Mouse (Mus musculus): ENCODE results near the gene Oas1g. TPM values are rescaled to one million over a fixed set of nuclear protein-coding genes. Genes with fewer than 3 reads are reported as not detected.
"Not testable (repeated sequence)": the region's sequence is repeated elsewhere in the genome, so short reads cannot be mapped to it uniquely, and the experiment has no call there.

Oas1g gene
- total RNA-seq, 2 experiments from 2014 or later, result not detected

DNA sequence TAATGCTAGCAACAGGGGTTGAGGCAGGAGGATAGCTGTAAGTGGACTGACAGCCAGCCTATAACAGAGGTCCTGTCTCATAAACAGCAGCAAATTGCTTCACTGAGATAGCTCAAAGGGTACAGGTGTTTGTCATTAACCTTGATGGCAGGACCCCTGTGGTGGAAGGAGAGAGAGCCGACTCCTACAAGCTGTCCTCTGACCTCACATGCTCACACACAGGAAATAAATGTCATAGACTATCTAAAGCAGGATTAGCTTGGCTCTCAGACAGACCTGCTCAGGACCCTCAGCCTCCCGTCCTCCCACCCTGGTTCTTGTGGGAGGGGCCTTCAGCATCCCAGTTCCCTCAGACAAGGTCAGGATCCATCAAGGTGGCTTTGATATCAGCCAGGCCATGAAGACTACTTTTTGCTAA is 4.8 kb upstream of the Oas1g start:
- intact Hi-C loops (cut with DNase I), result no loop called here
- DNase-seq (ENCODE audit: low spot score in 2 of 2), result no peak

- DNase-seq (ENCODE audit: low spot score in 2 of 2); intact Hi-C loops (cut with DNase I): not testable (repeated sequence)
Observed at GRCm38 (mm10) chr5:120891566-120892242, 4.3 kb upstream of the Oas1g start.

DNA sequence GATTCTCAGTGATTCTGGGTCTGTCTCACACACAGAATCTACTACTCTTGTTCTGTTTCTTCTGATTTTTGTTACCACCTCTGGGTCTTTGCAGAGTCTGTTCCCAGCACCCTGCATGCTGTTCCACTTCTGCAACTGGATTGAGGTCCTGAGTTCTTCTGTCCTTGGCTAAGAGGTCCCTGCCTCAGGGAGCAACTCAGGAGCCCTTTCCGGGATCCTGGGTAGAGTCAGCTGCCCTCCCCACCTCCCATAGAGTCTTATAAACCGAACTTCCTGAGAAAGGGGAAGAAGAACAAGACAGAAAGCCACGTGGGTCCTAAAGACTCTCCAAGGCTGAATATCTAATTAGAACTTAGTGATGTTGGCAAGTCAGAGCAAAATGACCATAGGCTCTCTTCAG is 3.6 kb upstream of the Oas1g start:
- no peak for DNase-seq (ENCODE audit: low spot score in 2 of 2)
- intact Hi-C loops (cut with DNase I), result no loop called here

DNA sequence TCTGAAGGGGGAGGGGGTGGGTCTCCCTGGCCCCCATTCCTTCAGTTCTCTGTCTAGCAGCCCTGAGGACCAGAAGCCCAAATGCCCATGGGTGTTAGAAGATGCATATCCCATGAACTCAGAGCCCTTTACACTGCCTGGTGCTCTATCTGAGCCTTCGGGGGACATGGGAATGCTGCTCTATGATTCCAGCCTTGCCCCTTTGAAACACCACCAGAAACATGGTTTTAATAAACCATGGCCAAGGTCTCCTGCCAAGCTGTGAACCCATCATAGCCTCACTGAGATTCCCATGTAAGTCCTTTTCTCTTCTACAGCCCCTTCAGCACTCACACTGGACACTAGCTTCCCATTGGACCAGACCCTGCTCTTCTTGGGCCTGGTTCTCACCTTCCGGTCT is 2.6 kb upstream of the Oas1g start:
- DNase-seq (ENCODE audit: low spot score in 2 of 2), result no peak
- intact Hi-C loops (cut with DNase I), result no loop called here

DNA sequence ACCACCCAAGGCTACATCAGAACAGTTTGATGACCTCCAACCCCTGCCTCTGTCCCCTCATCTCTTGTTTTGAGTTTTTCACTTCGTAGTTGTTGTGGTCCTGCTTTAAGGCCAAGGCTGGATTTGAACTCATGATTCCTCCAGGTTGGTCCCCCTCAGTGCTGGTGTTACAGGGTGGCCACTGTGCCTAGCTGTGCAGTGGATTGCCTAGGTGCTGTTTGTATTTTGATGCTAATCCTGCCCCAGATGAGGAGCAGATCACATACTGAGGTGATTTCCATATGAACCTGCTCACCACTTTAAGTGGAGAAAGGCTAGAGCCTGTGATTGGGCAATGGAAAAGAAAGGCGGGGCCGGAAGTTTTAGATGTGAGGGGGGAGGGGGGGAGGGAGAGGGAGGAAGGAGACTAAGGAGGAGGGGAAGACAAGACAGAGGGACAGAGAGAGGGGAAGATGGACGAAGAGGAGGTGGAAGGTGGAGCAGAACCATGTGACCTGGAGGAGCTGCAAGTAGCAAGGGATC is 942 bp upstream of the Oas1g start:
- intact Hi-C loops (cut with DNase I), result not testable (repeated sequence)

GRCm38 (mm10) chr5:120887831-120888230 is 418 bp upstream of the Oas1g start:
- intact Hi-C loops (cut with DNase I), result no loop called here
- no peak for DNase-seq (ENCODE audit: low spot score in 2 of 2)

More for the DNA sequence above, 942 bp upstream of the Oas1g start:
- not testable (repeated sequence) for DNase-seq (ENCODE audit: low spot score in 2 of 2)

GRCm38 (mm10) chr5:120881681-120882080 is 5.7 kb downstream of the Oas1g start:
- DNase-seq (ENCODE audit: low spot score in 2 of 2); intact Hi-C loops (cut with DNase I): not testable (repeated sequence)

GRCm38 (mm10) chr5:120878803-120879202 is 8.6 kb downstream of the Oas1g start:
- intact Hi-C loops (cut with DNase I); DNase-seq (ENCODE audit: low spot score in 2 of 2): not testable (repeated sequence)

GRCm38 (mm10) chr5:120877407-120877806 is 10.0 kb downstream of the Oas1g start:
- intact Hi-C loops (cut with DNase I); DNase-seq (ENCODE audit: low spot score in 2 of 2): not testable (repeated sequence)

GRCm38 (mm10) chr5:120876839-120877238 is 10.6 kb downstream of the Oas1g start:
- DNase-seq (ENCODE audit: low spot score in 2 of 2); intact Hi-C loops (cut with DNase I): not testable (repeated sequence)

DNA sequence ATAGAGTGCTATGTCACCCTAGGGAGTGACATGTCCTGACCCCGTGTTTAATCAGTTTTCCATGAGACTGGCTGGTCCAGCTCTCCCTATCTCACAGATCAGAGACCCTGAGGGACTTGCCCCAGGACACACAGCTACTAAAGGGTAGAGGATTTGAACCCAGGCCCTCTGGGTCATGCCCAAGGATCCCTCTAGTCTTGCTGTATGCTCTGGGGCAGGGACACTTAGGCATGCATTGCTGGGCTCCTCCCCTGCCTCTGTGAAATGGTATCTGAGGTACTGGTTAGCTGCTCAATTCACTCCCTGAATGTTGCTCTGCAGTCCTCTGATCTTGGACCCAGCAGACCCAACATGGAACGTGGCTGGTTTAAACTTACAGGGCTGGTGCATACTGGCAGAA is 15.9 kb downstream of the Oas1g start:
- no peak for DNase-seq (ENCODE audit: low spot score in 2 of 2)
- intact Hi-C loops (cut with DNase I), result no loop called here

DNA sequence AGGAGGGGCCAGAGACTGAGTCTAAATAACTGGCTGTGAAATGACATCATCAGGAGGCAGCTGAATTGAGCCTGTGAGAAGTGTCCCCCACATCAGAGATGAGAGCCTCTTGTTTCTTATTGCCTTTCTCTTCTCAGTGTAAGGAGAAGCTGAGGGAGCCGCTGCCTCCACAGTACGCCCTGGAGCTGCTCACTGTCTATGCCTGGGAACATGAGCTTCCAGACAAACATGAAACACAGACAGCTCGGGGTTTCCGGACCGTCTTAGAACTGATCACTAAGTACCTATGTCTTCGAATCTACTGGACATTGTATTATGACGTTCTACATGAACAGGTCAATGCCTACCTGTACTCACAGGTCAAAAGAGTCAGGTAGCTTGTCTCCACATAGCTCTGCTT is 16.6 kb downstream of the Oas1g start:
- peak; percentile 12 to 14 for DNase-seq (ENCODE audit: low spot score in 2 of 2)
- intact Hi-C loops (cut with DNase I), result no loop called here

DNA sequence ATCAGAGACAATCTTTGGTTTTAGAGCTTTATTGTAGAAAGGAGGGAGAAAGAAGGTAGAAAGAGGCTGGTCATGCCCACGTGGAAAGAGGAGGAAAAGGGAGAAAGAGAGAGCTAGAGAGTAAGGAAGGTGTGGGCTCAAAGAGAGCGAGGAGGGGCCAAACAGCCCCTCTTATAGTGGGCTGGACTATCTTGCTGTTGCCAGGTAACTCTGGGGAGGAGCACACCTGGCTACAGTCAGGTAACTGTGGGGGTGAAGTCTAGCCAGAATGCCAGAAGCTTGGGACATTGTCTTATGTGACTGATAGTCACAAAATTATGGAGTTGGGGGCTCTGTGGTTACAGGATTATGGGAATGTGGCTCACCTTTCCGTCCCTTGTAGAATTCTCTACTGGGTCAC is 17.3 kb downstream of the Oas1g start:
- intact Hi-C loops (cut with DNase I), result no loop called here
- no peak for DNase-seq (ENCODE audit: low spot score in 2 of 2)

- intact Hi-C loops (cut with DNase I), result no loop called here
- DNase-seq (ENCODE audit: low spot score in 2 of 2), result no peak
Observed at GRCm38 (mm10) chr5:120869436-120870015, 17.9 kb downstream of the Oas1g start.

DNA sequence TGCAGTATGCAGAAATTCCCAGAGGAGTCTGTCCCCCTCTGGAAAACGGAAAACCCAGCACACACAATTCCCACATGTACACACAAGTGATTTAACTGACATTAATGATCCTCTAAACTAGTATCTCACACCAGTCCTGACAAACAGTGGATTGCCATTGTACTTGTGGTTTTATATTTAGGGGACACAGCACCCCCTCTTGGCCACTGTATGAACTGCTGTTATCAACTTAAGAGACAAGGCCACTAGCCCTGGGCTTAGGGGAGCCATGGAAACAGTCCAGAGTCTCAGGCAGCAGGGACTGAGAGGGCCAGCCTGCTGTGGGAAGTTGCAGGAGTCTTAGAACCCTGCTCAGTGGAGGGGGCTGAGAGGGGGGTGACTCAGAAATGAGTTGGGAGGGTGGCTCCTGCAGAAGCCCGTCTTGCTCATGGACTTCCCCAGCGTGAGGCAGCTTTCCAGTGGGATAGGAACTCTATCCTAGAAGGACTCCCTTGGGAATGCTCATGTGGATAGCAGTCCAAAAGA is 22.0 kb downstream of the Oas1g start:
- intact Hi-C loops (cut with DNase I), result no loop called here
- DNase-seq (ENCODE audit: low spot score in 2 of 2), result no peak

DNA sequence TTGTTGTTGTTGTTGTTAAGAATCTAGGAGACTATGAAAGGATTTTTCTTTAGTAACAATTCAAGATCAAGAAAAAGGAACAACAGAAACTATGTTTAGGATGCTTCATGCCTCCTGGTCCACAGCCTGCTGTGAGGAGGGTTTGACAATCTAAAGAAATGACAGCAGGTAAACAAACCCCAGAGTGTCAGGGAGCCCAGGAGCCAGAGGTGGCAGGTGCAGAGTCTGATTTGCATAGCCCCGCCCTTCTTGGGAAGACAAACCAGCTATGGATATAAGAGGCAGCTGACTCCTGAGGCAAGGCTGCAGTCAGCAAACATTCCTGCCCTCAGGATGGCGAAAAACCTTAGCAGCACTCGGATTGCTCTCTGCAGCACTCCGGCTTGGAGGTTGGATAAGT is 26.3 kb downstream of the Oas1g start, which contains the start of gene Oas1h:
Gene Oas1h (plus strand): TSS at position 301 of the 400 bp plus-strand sequence.
- intact Hi-C loops (cut with DNase I), result no loop called here

DNA sequence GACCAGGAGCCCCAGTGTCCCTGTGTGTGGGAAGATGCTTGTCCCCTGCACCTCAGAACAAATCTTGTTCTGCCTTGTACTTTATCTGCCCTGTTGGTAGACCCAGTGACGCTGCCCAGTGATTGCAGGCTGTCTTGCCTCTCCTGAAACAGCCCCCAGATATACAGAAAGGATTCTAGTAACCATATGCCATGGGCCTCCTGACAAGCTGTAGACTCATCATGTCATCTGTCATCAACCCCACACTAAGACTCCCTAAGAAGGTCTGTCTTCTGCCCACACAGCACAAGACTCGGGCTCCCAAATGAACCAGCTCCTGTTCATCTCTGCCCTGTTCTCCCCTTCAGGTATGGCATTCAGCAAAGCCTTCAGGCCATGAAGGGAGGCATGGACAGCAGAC is 28.2 kb downstream of the Oas1g start:
- peak; percentile 11 to 15 for DNase-seq (ENCODE audit: low spot score in 2 of 2)
- intact Hi-C loops (cut with DNase I), result no loop called here

More for the DNA sequence above, 26.3 kb downstream of the Oas1g start, which contains the start of gene Oas1h:
- no peak for DNase-seq (ENCODE audit: low spot score in 2 of 2)

DNA sequence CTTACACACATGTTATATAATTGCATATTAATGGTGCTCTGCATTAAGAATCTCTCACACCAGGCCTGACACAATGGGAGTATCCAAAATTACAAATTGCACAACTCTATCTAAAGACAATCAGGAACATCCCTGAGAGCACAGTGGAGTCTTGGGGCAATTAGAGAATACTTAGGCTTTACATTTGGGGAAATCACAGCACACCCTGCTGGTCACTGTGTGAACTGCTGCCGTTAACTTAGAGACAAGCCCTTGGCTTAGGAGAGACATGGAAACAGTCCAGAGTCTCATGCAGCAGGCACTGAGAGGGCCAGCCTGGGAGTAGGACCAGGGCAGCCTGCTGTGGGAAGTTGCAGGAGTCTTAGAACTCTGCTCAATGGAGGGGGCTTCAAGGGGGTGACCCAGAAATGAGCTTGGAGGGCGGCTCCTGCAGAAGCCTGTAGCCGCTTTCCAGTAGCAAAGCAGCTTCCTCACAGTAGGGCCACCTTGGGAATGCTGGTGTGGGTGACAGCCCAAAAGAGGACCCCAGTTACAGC is 37.7 kb downstream of the Oas1g start:
- intact Hi-C loops (cut with DNase I), result no loop called here

GRCm38 (mm10) chr5:120847067-120847466 is 40.3 kb downstream of the Oas1g start, which contains the start of gene Oas1f:
Oas1f (plus strand) TSS chr5:120847367.
- intact Hi-C loops (cut with DNase I), result no loop called here

More for the DNA sequence above, 37.7 kb downstream of the Oas1g start:
- peak; percentile 47 for DNase-seq (ENCODE audit: low spot score in 2 of 2)

DNA sequence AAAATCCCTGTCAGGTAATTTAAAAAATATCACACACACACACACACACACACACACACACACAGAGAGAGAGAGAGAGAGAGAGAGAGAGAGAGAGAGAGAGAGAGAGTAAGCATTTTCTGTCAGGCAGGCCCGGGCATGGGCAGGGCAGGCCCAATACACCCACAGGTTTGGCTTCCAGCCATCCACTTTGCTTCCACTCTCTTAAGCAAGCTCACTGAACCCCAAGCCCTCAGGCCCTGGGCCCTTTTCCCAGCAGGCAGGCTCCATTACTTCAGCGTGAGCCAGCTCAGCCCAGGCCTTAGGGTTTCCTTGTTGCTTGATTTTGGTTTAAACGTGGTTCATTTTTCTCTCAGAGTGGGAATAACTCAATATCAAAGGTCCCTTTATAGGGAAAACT is 42.7 kb downstream of the Oas1g start:
- peak in 1 of 2 experiments; percentile 6 for DNase-seq (ENCODE audit: low spot score in 2 of 2)
- intact Hi-C loops (cut with DNase I), result no loop called here

More at GRCm38 (mm10) chr5:120847067-120847466, 40.3 kb downstream of the Oas1g start, which contains the start of gene Oas1f:
- no peak for DNase-seq (ENCODE audit: low spot score in 2 of 2)
